Mouse (Mus musculus): ENCODE measurements around the gene Lactb. TPM values are rescaled to one million over a fixed set of nuclear protein-coding genes. Genes with fewer than 3 reads are reported as not detected.
"Not testable (repeated sequence)": the region's sequence is repeated elsewhere in the genome, so short reads cannot be mapped to it uniquely, and the experiment has no call there.

Gene Lactb
- polyA plus RNA-seq, 1 experiment from 2014 or later, result 12.0 TPM

DNA sequence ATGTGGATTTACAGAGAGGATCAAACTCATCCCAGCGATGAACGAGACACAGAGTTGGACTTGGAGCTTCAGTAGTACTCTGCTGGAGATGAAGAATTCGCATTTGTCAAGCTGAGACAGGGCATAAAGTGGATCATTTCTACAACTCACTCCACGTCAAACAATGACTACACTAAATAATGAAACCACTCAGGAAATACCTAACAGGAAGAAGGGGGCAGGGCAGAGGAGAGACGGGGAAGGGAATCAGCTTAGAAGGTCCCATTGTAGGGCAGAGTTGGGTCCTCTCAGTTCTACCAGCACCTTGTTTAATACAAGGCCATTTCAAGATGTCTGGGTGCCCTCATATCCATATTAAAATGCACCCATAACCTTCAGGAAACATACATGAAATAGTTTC is 59.9 kb downstream of the Lactb start:
- WGBS, result 83% methylated on average over 5 of the region's 5 CpGs
- H3K27ac ChIP-seq (ENCODE audit: low read depth, low read length), result no peak overlapping the region
- H3K4me1 ChIP-seq (replicated peaks; ENCODE audit: control insufficient read depth, insufficient read depth, low read length), result 0 out of 2 replicates have a peak, but pooled peaks cover 2% of the 10 kb centered on the region
- DNase-seq (ENCODE audit: low spot score) (no peak), ATAC-seq (ENCODE audit: low FRiP score) (no peak)
- no peaks in the 10 kb centered on the region for H3K36me3 ChIP-seq (ENCODE audit: control insufficient read depth, insufficient read depth, low read length)
- no peaks in the 10 kb centered on the region for H3K9me3 ChIP-seq (ENCODE audit: control insufficient read depth, low read length)
- H3K4me3 ChIP-seq (ENCODE audit: low read depth, low read length), result no peak overlapping the region
- H3K9ac ChIP-seq (ENCODE audit: low read depth, low read length), result no peak overlapping the region
- H3K27me3 ChIP-seq (ENCODE audit: control insufficient read depth, insufficient read depth, low read length), result no peaks in the 10 kb centered on the region
- H3K4me2 ChIP-seq (replicated peaks; ENCODE audit: low read depth, low read length), result no peak overlapping the region

- no peak for ATAC-seq (ENCODE audit: low FRiP score)
- H3K9ac ChIP-seq (ENCODE audit: low read depth, low read length), result no peak overlapping the region
- no peak overlapping the region for H3K4me2 ChIP-seq (replicated peaks; ENCODE audit: low read depth, low read length)
- H3K4me1 ChIP-seq (replicated peaks; ENCODE audit: control insufficient read depth, insufficient read depth, low read length), result 0 out of 2 replicates have a peak, but pooled peaks cover 2% of the 10 kb centered on the region
- no peak for DNase-seq (ENCODE audit: low spot score)
- no peak overlapping the region for H3K4me3 ChIP-seq (ENCODE audit: low read depth, low read length)
- H3K36me3 ChIP-seq (ENCODE audit: control insufficient read depth, insufficient read depth, low read length), result no peaks in the 10 kb centered on the region
- H3K9me3 ChIP-seq (ENCODE audit: control insufficient read depth, low read length), result no peaks in the 10 kb centered on the region
- WGBS, result 99% methylated on average over 3 of the region's 3 CpGs
- no peaks in the 10 kb centered on the region for H3K27me3 ChIP-seq (ENCODE audit: control insufficient read depth, insufficient read depth, low read length)
- no peak overlapping the region for H3K27ac ChIP-seq (ENCODE audit: low read depth, low read length)
Observed at GRCm38 (mm10) chr9:66914540-66914939, 60.7 kb downstream of the Lactb start.

- H3K9me3 ChIP-seq (ENCODE audit: control insufficient read depth, low read length); H3K9ac ChIP-seq (ENCODE audit: low read depth, low read length); H3K27me3 ChIP-seq (ENCODE audit: control insufficient read depth, insufficient read depth, low read length); H3K36me3 ChIP-seq (ENCODE audit: control insufficient read depth, insufficient read depth, low read length); H3K4me3 ChIP-seq (ENCODE audit: low read depth, low read length); DNase-seq (ENCODE audit: low spot score); H3K4me1 ChIP-seq (replicated peaks; ENCODE audit: control insufficient read depth, insufficient read depth, low read length); H3K4me2 ChIP-seq (replicated peaks; ENCODE audit: low read depth, low read length); ATAC-seq (ENCODE audit: low FRiP score); H3K27ac ChIP-seq (ENCODE audit: low read depth, low read length): not testable (repeated sequence)
- 95% methylated on average over 5 of the region's 5 CpGs for WGBS
Observed at GRCm38 (mm10) chr9:66913254-66913934, 61.9 kb downstream of the Lactb start.

DNA sequence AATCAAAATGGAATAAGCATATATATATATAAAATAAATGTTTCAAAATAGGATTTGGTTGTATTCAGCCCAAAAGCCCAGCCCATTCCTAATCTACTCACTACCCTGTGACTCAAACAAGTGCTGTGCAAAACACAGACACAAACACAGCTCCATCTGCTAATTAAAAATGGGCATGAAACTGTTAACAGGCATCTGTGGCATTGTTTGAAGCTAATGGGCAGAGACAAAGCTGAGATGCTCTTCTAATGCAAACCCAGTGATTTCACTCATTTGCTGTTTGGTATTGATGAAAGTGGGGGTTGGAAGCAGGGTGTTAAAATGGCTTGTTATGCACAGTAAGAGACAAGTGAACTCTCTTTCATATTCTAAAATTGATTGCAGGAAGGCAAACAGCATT is 63.0 kb downstream of the Lactb start:
- no peaks in the 10 kb centered on the region for H3K4me1 ChIP-seq (replicated peaks; ENCODE audit: control insufficient read depth, insufficient read depth, low read length)
- no peak overlapping the region for H3K9ac ChIP-seq (ENCODE audit: low read depth, low read length)
- DNase-seq (ENCODE audit: low spot score) (no peak), ATAC-seq (ENCODE audit: low FRiP score) (no peak)
- no peak overlapping the region for H3K4me2 ChIP-seq (replicated peaks; ENCODE audit: low read depth, low read length)
- no peak overlapping the region for H3K27ac ChIP-seq (ENCODE audit: low read depth, low read length)
- H3K27me3 ChIP-seq (ENCODE audit: control insufficient read depth, insufficient read depth, low read length), result no peaks in the 10 kb centered on the region
- H3K9me3 ChIP-seq (ENCODE audit: control insufficient read depth, low read length), result no peaks in the 10 kb centered on the region
- H3K36me3 ChIP-seq (ENCODE audit: control insufficient read depth, insufficient read depth, low read length), result no peaks in the 10 kb centered on the region
- no peak overlapping the region for H3K4me3 ChIP-seq (ENCODE audit: low read depth, low read length)

DNA sequence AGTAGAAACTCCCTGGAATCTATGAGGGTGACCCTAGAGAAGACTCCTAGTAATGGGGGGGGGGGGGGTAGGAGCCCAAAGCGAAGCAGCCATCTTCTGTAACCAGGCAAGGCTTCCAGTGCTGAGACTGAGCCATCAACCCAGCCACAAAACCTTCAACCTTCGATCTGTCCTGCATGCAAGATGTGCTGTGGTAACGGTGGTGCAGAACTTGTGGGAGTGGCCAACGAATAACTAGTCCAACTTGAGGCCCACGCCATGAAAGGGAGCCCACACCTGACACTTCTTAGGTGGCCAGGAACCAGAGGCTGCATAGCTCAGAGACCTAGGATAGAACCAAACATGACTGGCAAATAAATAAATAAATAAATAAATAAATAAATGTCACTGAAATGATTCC is 64.6 kb downstream of the Lactb start:
- no peak for DNase-seq (ENCODE audit: low spot score)
- H3K27ac ChIP-seq (ENCODE audit: low read depth, low read length), result no peak overlapping the region

GRCm38 (mm10) chr9:66909922-66910321 is 65.4 kb downstream of the Lactb start:
- H3K9me3 ChIP-seq (ENCODE audit: control insufficient read depth, low read length), result no peaks in the 10 kb centered on the region
- H3K27me3 ChIP-seq (ENCODE audit: control insufficient read depth, insufficient read depth, low read length), result no peaks in the 10 kb centered on the region
- H3K27ac ChIP-seq (ENCODE audit: low read depth, low read length), result no peak overlapping the region
- no peak overlapping the region for H3K9ac ChIP-seq (ENCODE audit: low read depth, low read length)
- WGBS, result 84% methylated on average over 7 of the region's 7 CpGs
- H3K4me1 ChIP-seq (replicated peaks; ENCODE audit: control insufficient read depth, insufficient read depth, low read length), result no peaks in the 10 kb centered on the region
- no peak overlapping the region for H3K4me2 ChIP-seq (replicated peaks; ENCODE audit: low read depth, low read length)
- no peak for DNase-seq (ENCODE audit: low spot score)
- H3K4me3 ChIP-seq (ENCODE audit: low read depth, low read length), result no peak overlapping the region
- H3K36me3 ChIP-seq (ENCODE audit: control insufficient read depth, insufficient read depth, low read length), result no peaks in the 10 kb centered on the region
- ATAC-seq (ENCODE audit: low FRiP score), result no peak

More for the DNA sequence above, 64.6 kb downstream of the Lactb start:
- no peak overlapping the region for H3K9ac ChIP-seq (ENCODE audit: low read depth, low read length)
- H3K27me3 ChIP-seq (ENCODE audit: control insufficient read depth, insufficient read depth, low read length), result no peaks in the 10 kb centered on the region
- no peaks in the 10 kb centered on the region for H3K36me3 ChIP-seq (ENCODE audit: control insufficient read depth, insufficient read depth, low read length)
- no peak for ATAC-seq (ENCODE audit: low FRiP score)
- H3K4me3 ChIP-seq (ENCODE audit: low read depth, low read length), result no peak overlapping the region
- WGBS, result 95% methylated on average over 5 of the region's 5 CpGs
- no peaks in the 10 kb centered on the region for H3K4me1 ChIP-seq (replicated peaks; ENCODE audit: control insufficient read depth, insufficient read depth, low read length)
- no peak overlapping the region for H3K4me2 ChIP-seq (replicated peaks; ENCODE audit: low read depth, low read length)
- no peaks in the 10 kb centered on the region for H3K9me3 ChIP-seq (ENCODE audit: control insufficient read depth, low read length)

DNA sequence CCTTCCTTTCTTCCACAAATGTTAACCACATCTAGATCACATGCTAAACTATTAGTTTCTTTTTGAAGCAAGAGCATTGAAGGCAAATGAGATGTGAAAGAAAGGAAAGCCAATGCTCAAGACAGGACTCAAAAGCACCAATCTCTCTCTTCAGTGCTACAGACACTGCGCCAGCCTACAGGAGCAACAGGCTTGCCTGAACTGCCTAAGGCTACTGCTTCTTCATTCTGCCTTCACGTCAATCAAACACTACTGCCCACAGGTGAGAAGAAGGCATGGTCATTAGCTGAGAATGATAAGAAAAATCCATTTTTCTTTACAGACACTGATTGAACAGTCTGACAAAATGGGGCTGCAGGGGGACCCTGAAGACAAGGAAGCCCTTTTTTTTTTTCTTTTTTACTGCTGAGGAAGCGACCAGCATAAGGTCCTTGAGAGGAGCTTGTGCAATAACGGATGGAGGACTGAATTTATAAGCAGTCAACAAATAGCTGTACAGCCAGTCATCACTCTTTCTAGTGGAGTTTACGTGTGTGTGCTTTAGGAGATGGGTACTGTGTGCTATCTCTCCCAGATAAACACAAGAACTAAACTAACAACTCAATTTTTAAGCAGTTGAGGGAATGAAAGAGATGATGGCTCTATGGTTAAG is 67.4 kb downstream of the Lactb start:
- 93% methylated on average over 5 of the region's 5 CpGs for WGBS
- no peak overlapping the region for H3K27ac ChIP-seq (ENCODE audit: low read depth, low read length)
- H3K4me1 ChIP-seq (replicated peaks; ENCODE audit: control insufficient read depth, insufficient read depth, low read length), result no peaks in the 10 kb centered on the region
- no peak for ATAC-seq (ENCODE audit: low FRiP score)
- no peak overlapping the region for H3K4me3 ChIP-seq (ENCODE audit: low read depth, low read length)
- H3K9me3 ChIP-seq (ENCODE audit: control insufficient read depth, low read length), result no peaks in the 10 kb centered on the region
- H3K9ac ChIP-seq (ENCODE audit: low read depth, low read length), result no peak overlapping the region
- H3K36me3 ChIP-seq (ENCODE audit: control insufficient read depth, insufficient read depth, low read length), result no peaks in the 10 kb centered on the region
- no peak overlapping the region for H3K4me2 ChIP-seq (replicated peaks; ENCODE audit: low read depth, low read length)
- no peaks in the 10 kb centered on the region for H3K27me3 ChIP-seq (ENCODE audit: control insufficient read depth, insufficient read depth, low read length)
- DNase-seq (ENCODE audit: low spot score), result no peak

GRCm38 (mm10) chr9:66907126-66907525 is 68.2 kb downstream of the Lactb start:
- no peak overlapping the region for H3K27ac ChIP-seq (ENCODE audit: low read depth, low read length)
- H3K4me1 ChIP-seq (replicated peaks; ENCODE audit: control insufficient read depth, insufficient read depth, low read length), result no peaks in the 10 kb centered on the region
- no peaks in the 10 kb centered on the region for H3K36me3 ChIP-seq (ENCODE audit: control insufficient read depth, insufficient read depth, low read length)
- H3K27me3 ChIP-seq (ENCODE audit: control insufficient read depth, insufficient read depth, low read length), result no peaks in the 10 kb centered on the region
- DNase-seq (ENCODE audit: low spot score) (no peak), ATAC-seq (ENCODE audit: low FRiP score) (no peak)
- no peak overlapping the region for H3K4me2 ChIP-seq (replicated peaks; ENCODE audit: low read depth, low read length)
- no peak overlapping the region for H3K9ac ChIP-seq (ENCODE audit: low read depth, low read length)
- no peaks in the 10 kb centered on the region for H3K9me3 ChIP-seq (ENCODE audit: control insufficient read depth, low read length)
- no peak overlapping the region for H3K4me3 ChIP-seq (ENCODE audit: low read depth, low read length)
- 87% methylated on average over 8 of the region's 8 CpGs for WGBS

- 79% methylated on average over 9 of the region's 9 CpGs for WGBS
- no peak overlapping the region for H3K9ac ChIP-seq (ENCODE audit: low read depth, low read length)
- no peak overlapping the region for H3K4me2 ChIP-seq (replicated peaks; ENCODE audit: low read depth, low read length)
Observed at GRCm38 (mm10) chr9:66905990-66906389, 69.3 kb downstream of the Lactb start.

More at GRCm38 (mm10) chr9:66905990-66906389, 69.3 kb downstream of the Lactb start:
- Histone ChIP-seq H3K36me3 (ENCODE audit: control insufficient read depth, insufficient read depth, low read length) (no peaks in the 10 kb centered on the region), H3K27me3 (ENCODE audit: control insufficient read depth, insufficient read depth, low read length) (no peaks in the 10 kb centered on the region), H3K27ac (ENCODE audit: low read depth, low read length) (no peak overlapping the region), H3K4me3 (ENCODE audit: low read depth, low read length) (no peak overlapping the region), H3K9me3 (ENCODE audit: control insufficient read depth, low read length) (no peaks in the 10 kb centered on the region), H3K4me1 (replicated peaks; ENCODE audit: control insufficient read depth, insufficient read depth, low read length) (no peaks in the 10 kb centered on the region)
- no peak for ATAC-seq (ENCODE audit: low FRiP score)
- no peak for DNase-seq (ENCODE audit: low spot score)
